8 mouse cellular contexts compared by ENCODE assay signal in the genomic region with DNA sequence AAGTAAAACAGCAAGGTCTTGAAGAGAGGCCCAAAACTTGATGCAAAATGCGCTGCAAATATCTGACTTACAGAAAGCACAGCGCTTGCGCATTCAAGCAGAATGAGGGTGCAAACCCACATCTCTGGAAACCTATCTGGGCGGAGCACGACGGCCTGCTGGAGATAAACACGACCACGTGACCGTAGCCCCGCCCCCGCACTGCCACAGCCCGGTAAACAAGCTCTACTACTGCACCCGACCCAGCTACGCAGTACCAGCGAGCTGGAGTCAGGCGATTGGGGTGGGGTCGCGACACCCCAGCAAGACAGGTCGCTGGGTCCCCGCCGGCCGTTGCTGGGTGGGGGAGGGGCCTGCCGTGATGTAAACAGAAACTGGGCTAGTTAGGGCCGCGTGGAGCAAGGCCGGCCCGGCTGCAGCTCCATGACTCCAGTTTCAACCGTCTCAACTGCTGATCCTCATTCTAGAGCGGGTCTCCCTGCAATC. TPM values are rescaled to one million over a fixed set of nuclear protein-coding genes. Genes with fewer than 3 reads are reported as not detected.
DNase-seq lines count a peak whose midpoint lies in the region; ATAC-seq and TF ChIP-seq lines count a peak whose summit lies in the region.

No protein-coding gene starts in this region.

- peak overlapping the region; percentile 68 to 72 for H3K4me3 ChIP-seq in MEL (ENCODE audit: control insufficient read depth in 1 of 2, insufficient read depth in 1 of 2, low read depth in 2 of 2, low read length in 2 of 2)
- peak overlapping the region; percentile 55 for H3K4me3 ChIP-seq in forebrain, postnatal 0 days (ENCODE audit: low read depth, low read length)
- peak overlapping the region; percentile 55 for H3K4me3 ChIP-seq in lung, embryonic 14.5 days (ENCODE audit: low read depth, low read length)

- H3K9ac ChIP-seq in MEL (ENCODE audit: control insufficient read depth, low read depth, low read length, poor library complexity, severe bottlenecking): peak overlapping the region; percentile 72
- H3K9ac ChIP-seq in forebrain, postnatal 0 days: peak overlapping the region; percentile 70
- peak overlapping the region; percentile 64 for H3K9ac ChIP-seq in lung, embryonic 14.5 days

- peak in 1 of 2 experiments; percentile 19; a peak in 2 of 4 replicates for TF ChIP-seq EP300 in MEL (IDR thresholded peaks at IDR 0.05; ENCODE audit: low read depth in 1 of 2, low read length in 2 of 2)

- DNase-seq in MEL (ENCODE audit: low read depth, low spot score): peak; percentile 98
- DNase-seq in cerebellum, adult 8-10 months: peak; percentile 91
- peak; percentile 86 for DNase-seq in forebrain, postnatal 0 days
- DNase-seq in heart, postnatal 4 days: peak; percentile 91
- DNase-seq in layer of hippocampus, adult 8-10 months (ENCODE audit: low spot score in 2 of 2): peak; percentile 94 to 96
- peak; percentile 87 for DNase-seq in lung, embryonic 14.5 days
- DNase-seq in testis, postnatal 14 days (ENCODE audit: low spot score): peak; percentile 86

- H3K27me3 ChIP-seq in MEL (ENCODE audit: control insufficient read depth in 1 of 2, insufficient read depth in 2 of 2, low read length in 2 of 2): no peaks in the 10 kb centered on the region
- no peaks in the 10 kb centered on the region for H3K27me3 ChIP-seq in forebrain, postnatal 0 days (ENCODE audit: insufficient read depth, low read length)
- peaks cover 15% of the 10 kb centered on the region for H3K27me3 ChIP-seq in lung, embryonic 14.5 days (ENCODE audit: insufficient read depth, low read length)

- TF ChIP-seq RAD21 in MEL (IDR thresholded peaks at IDR 0.05; ENCODE audit: low read depth, low read length): no peak

- H3K27ac ChIP-seq in MEL (ENCODE audit: control insufficient read depth, low read depth, low read length): peak overlapping the region; percentile 90
- H3K27ac ChIP-seq in forebrain, postnatal 0 days (ENCODE audit: low read depth, low read length): peak overlapping the region; percentile 69
- peak overlapping the region; percentile 54 for H3K27ac ChIP-seq in lung, embryonic 14.5 days (ENCODE audit: low read depth)

- no peaks in the 10 kb centered on the region; the same call in 1 of the 2 replicates for H3K79me2 ChIP-seq in MEL (ENCODE audit: control insufficient read depth, insufficient read depth, low read length, poor library complexity)

- H3K4me2 ChIP-seq in forebrain, postnatal 0 days (ENCODE audit: low read depth): peak overlapping the region; percentile 75
- H3K4me2 ChIP-seq in lung, embryonic 14.5 days: peak overlapping the region; percentile 84

- H3K4me1 ChIP-seq in MEL (ENCODE audit: control insufficient read depth in 1 of 2, insufficient read depth in 2 of 2, low read length in 2 of 2): peaks cover 7 to 22% of the 10 kb centered on the region in 2 experiments
- peaks cover 9% of the 10 kb centered on the region; the same call in 1 of the 2 replicates for H3K4me1 ChIP-seq in forebrain, postnatal 0 days (ENCODE audit: insufficient read depth)
- H3K4me1 ChIP-seq in lung, embryonic 14.5 days (ENCODE audit: insufficient read depth): no peaks in the 10 kb centered on the region; the same call in 1 of the 2 replicates

- TF ChIP-seq CTCF in MEL (IDR thresholded peaks at IDR 0.05 in 2 of 3, conservative IDR thresholded peaks at IDR 0.05 in 1 of 3; ENCODE audit: control insufficient read depth in 1 of 3, insufficient read depth in 1 of 3, low read depth in 2 of 3, low read length in 3 of 3, poor library complexity in 1 of 3, severe bottlenecking in 1 of 3): no peak
- no peak for TF ChIP-seq CTCF in forebrain, postnatal 0 days (IDR thresholded peaks at IDR 0.05; ENCODE audit: low read depth)
- TF ChIP-seq CTCF in lung, embryonic 14.5 days (IDR thresholded peaks at IDR 0.05; ENCODE audit: low read depth): no peak

- TF ChIP-seq POLR2A in MEL (IDR thresholded peaks at IDR 0.05; ENCODE audit: control insufficient read depth in 1 of 2, insufficient read depth in 1 of 2, low read depth in 1 of 2, low read length in 2 of 2, poor library complexity in 1 of 2): peak in 1 of 2 experiments; percentile 70; a peak in 2 of 4 replicates

- no peaks in the 10 kb centered on the region for H3K9me3 ChIP-seq in MEL (replicated peaks; ENCODE audit: insufficient read depth, low read length)
- H3K9me3 ChIP-seq in forebrain, postnatal 0 days (ENCODE audit: low read length): no peaks in the 10 kb centered on the region
- no peaks in the 10 kb centered on the region for H3K9me3 ChIP-seq in lung, embryonic 14.5 days (ENCODE audit: low read depth, low read length)

- ATAC-seq in forebrain, postnatal 0 days: peak; percentile 92
- ATAC-seq in lung, embryonic 14.5 days (ENCODE audit: insufficient read depth): peak; percentile 89
- ATAC-seq in neutrophil, adult 5-6 weeks (ENCODE audit: extremely low read depth, insufficient number of reproducible peaks, low FRiP score, poor library complexity, severe bottlenecking): peak; percentile 82

- WGBS in forebrain, postnatal 0 days: 2% methylated on average over 29 of the region's 29 CpGs
- under 1% methylated on average over 29 of the region's 29 CpGs for WGBS in lung, embryonic 14.5 days

- peaks cover 0 to 9% of the 10 kb centered on the region in 2 experiments; a peak in 2 of 4 replicates for H3K36me3 ChIP-seq in MEL (ENCODE audit: control insufficient read depth in 1 of 2, insufficient read depth in 2 of 2, low read length in 2 of 2)
- no peaks in the 10 kb centered on the region for H3K36me3 ChIP-seq in forebrain, postnatal 0 days (ENCODE audit: insufficient read depth)
- no peaks in the 10 kb centered on the region for H3K36me3 ChIP-seq in lung, embryonic 14.5 days (ENCODE audit: insufficient read depth)

TF ChIP-seq in MEL, 35 proteins besides CTCF, POLR2A, EP300 and RAD21:
- TF ChIP-seq JUND (IDR thresholded peaks at IDR 0.05; ENCODE audit: low read depth, low read length): no peak
- TF ChIP-seq NRF1 (IDR thresholded peaks at IDR 0.05; ENCODE audit: insufficient read depth, low read depth, low read length, poor library complexity, severe bottlenecking): peak; percentile 73
- TF ChIP-seq USF2 (IDR thresholded peaks at IDR 0.05; ENCODE audit: borderline replicate concordance in 1 of 2, insufficient read depth in 1 of 2, low read depth in 1 of 2, low read length in 2 of 2): peak; percentile 49 to 80; a peak in 3 of 4 replicates
- peak; percentile 24; the same call in 1 of the 2 replicates for TF ChIP-seq POLR2AphosphoS5 (IDR thresholded peaks at IDR 0.05; ENCODE audit: borderline replicate concordance, low read depth, low read length)
- peak; percentile 69 for TF ChIP-seq TCF12 (IDR thresholded peaks at IDR 0.05; ENCODE audit: low read depth, low read length)
- peak; percentile 75 for TF ChIP-seq MXI1 (IDR thresholded peaks at IDR 0.05; ENCODE audit: low read depth, low read length)
- peak; percentile 21; the same call in 1 of the 2 replicates for TF ChIP-seq ETS1 (IDR thresholded peaks at IDR 0.05; ENCODE audit: low read depth, low read length)
- TF ChIP-seq SIN3A (IDR thresholded peaks at IDR 0.05; ENCODE audit: low read length): peak; percentile 79; the same call in 1 of the 2 replicates
- peak; percentile 58 for TF ChIP-seq TAL1 (IDR thresholded peaks at IDR 0.05; ENCODE audit: low read length)
- peak; percentile 51 for TF ChIP-seq NELFE (IDR thresholded peaks at IDR 0.05; ENCODE audit: low read depth, low read length)
- TF ChIP-seq TBP (IDR thresholded peaks at IDR 0.05; ENCODE audit: low read depth, low read length): peak; percentile 54; the same call in 1 of the 2 replicates
- no peak for TF ChIP-seq MAZ (IDR thresholded peaks at IDR 0.05; ENCODE audit: low read depth, low read length)
- peak; percentile 84 for TF ChIP-seq GATA1 (IDR thresholded peaks at IDR 0.05; ENCODE audit: low read depth, low read length)
- TF ChIP-seq MYB (IDR thresholded peaks at IDR 0.05; ENCODE audit: low read depth, low read length): peak; percentile 51; the same call in 1 of the 2 replicates
- peak; percentile 96 for TF ChIP-seq MAX (IDR thresholded peaks at IDR 0.05; ENCODE audit: low read length)
- peak; percentile 96 for TF ChIP-seq USF1 (IDR thresholded peaks at IDR 0.05; ENCODE audit: low read depth, low read length)
- TF ChIP-seq HCFC1 (IDR thresholded peaks at IDR 0.05; ENCODE audit: low read depth, low read length): peak; percentile 61; the same call in 1 of the 2 replicates
- TF ChIP-seq CHD1 (IDR thresholded peaks at IDR 0.05; ENCODE audit: low read depth, low read length): no peak
- TF ChIP-seq ZMIZ1 (IDR thresholded peaks at IDR 0.05; ENCODE audit: low read depth, low read length): peak; percentile 59
- no peak for TF ChIP-seq BHLHE40 (IDR thresholded peaks at IDR 0.05; ENCODE audit: borderline replicate concordance, low read depth, low read length)
- TF ChIP-seq ZC3H11A (IDR thresholded peaks at IDR 0.05; ENCODE audit: low read depth, low read length): no peak

RNA-seq across cellular contexts. Expression of a gene that starts 36.2 kb away (rescaled TPM):
- 17.2 and 22.2 TPM in 2 replicates for total RNA-seq in MEL (2012; rRNA removed)
- 10 to 100 TPM in 1 of 2 experiments, not detected in 1; 38.6 TPM for polyA plus RNA-seq in MEL (2012; ENCODE audit: insufficient read depth in 1 of 2, insufficient read length in 2 of 2, low read depth in 1 of 2, low replicate concordance in 2 of 2, missing spikeins in 1 of 2)
- 4.0 and 5.3 TPM in 2 replicates for total RNA-seq in forebrain, postnatal 0 days (2014; rRNA removed)
- 3.1 and 3.6 TPM in 2 replicates for polyA plus RNA-seq in forebrain, postnatal 0 days (2015; fragmentation: Nextera tagmentation; extraction: Ambion mirVana)
- total RNA-seq in heart, postnatal 4 days (2021): 10 to 100 TPM in 1 of 2 experiments, 1 to 10 TPM in 1; 8.7 to 10.1 TPM
- 10 to 100 TPM in 2 of 4 experiments, 1 to 10 TPM in 2; 5.3 to 11.9 (median 8.3) TPM for total RNA-seq in layer of hippocampus, adult 8-10 months (2022)
- 19.8 and 23.2 TPM in 2 replicates for polyA plus RNA-seq in lung, embryonic 14.5 days (2014; fragmentation: Nextera tagmentation; extraction: Ambion mirVana)
- 473 and 531 TPM in 2 replicates for total RNA-seq in neutrophil, adult 5-6 weeks (2017)

RNA-seq across cellular contexts. Expression of a gene that starts 43.2 kb away (rescaled TPM):
- 2.9 and 3.7 TPM in 2 replicates for total RNA-seq in MEL (2012; rRNA removed)
- polyA plus RNA-seq in MEL (2012; ENCODE audit: insufficient read depth in 1 of 2, insufficient read length in 2 of 2, low read depth in 1 of 2, low replicate concordance in 2 of 2, missing spikeins in 1 of 2): 10 to 100 TPM in 1 of 2 experiments, not detected in 1; 11.1 TPM
- total RNA-seq in forebrain, postnatal 0 days (2014; rRNA removed): 6.4 and 11.1 TPM in 2 replicates
- 2.4 and 3.1 TPM in 2 replicates for polyA plus RNA-seq in forebrain, postnatal 0 days (2015; fragmentation: Nextera tagmentation; extraction: Ambion mirVana)
- 1 to 10 TPM; 1.7 to 2.0 TPM for total RNA-seq in heart, postnatal 4 days (2021)
- 10 to 100 TPM; 46.0 to 62.9 (median 52.2) TPM for total RNA-seq in layer of hippocampus, adult 8-10 months (2022)
- 2.3 TPM in 2 replicates for polyA plus RNA-seq in lung, embryonic 14.5 days (2014; fragmentation: Nextera tagmentation; extraction: Ambion mirVana)
- 109 and 121 TPM in 2 replicates for total RNA-seq in neutrophil, adult 5-6 weeks (2017)

Comparison
In these comparisons a context has a peak if more than half of its experiments do, and no peak if none do; other contexts are left out.
1. Peak in every context shown above with its lines: DNase-seq, ATAC-seq, H3K4me3 ChIP-seq and H3K27ac ChIP-seq.
2. RNA of a gene that starts 36.2 kb away (total RNA-seq): 473 to 531 TPM in neutrophil, adult 5-6 weeks; 17.2 to 22.2 TPM in MEL, 5.3 to 11.9 TPM in layer of hippocampus, adult 8-10 months, 8.7 to 10.1 TPM in heart, postnatal 4 days and 4.0 to 5.3 TPM in forebrain, postnatal 0 days; every median in the first group is over 10 times any median in the second.